Mouse (Mus musculus): ENCODE measurements around the gene Hephl1. TPM values are rescaled to one million over a fixed set of nuclear protein-coding genes. Genes with fewer than 3 reads are reported as not detected.

The Hephl1 gene
- polyA plus RNA-seq, 1 experiment, result not detected

GRCm38 (mm10) chr9:15004298-15004685 is 107.6 kb downstream of the Hephl1 start:
- TF ChIP-seq POLR2A (IDR thresholded peaks at IDR 0.05; ENCODE audit: borderline replicate concordance, insufficient read depth, low read length), result no peak
- TF ChIP-seq CTCF (IDR thresholded peaks at IDR 0.05; ENCODE audit: borderline replicate concordance, insufficient read depth, low read depth, low read length), result no peak
- 62% methylated on average over 9 of the region's 9 CpGs for WGBS
- DNase-seq, result no peak

DNA sequence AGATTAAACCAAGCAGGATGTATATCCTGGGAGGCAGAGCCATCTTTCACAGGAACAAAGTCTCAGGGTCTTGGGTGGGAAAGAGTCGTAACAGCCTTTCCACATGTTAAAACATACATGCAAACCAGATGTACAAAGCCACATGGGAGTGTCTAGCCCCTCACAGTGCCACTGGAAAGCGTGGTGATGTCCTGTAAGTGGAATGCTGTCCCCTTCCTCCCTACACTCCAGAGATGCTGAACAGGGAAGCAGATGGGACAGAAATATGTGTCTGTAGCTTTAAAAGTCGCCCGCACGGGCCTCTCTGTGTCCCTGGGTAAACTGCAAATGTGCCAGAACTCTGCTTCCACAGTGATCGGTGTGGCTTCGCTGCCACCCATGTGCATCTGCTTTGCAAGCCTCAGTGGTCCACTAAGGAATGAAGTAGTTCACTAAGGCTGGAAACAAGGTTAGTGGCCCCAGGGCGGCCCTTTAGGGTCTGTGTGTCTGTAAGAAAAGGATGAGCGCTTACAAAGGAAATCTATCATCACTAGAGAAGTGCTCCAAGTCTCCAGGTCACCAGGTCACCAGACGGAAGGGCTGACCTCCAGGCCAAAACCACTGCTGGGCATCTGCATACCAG is 108.1 kb downstream of the Hephl1 start:
- no peak for DNase-seq
- no peak overlapping the region for H3K4me3 ChIP-seq (replicated peaks; ENCODE audit: insufficient read depth, low read depth, low read length)
- WGBS, result 34% methylated on average over 10 of the region's 10 CpGs
- TF ChIP-seq CTCF (IDR thresholded peaks at IDR 0.05; ENCODE audit: borderline replicate concordance, insufficient read depth, low read depth, low read length) (no peak), POLR2A (IDR thresholded peaks at IDR 0.05; ENCODE audit: borderline replicate concordance, insufficient read depth, low read length) (no peak)
- no peaks in the 10 kb centered on the region for H3K27me3 ChIP-seq (ENCODE audit: control insufficient read depth, insufficient read depth, low read length)
- H3K27ac ChIP-seq (ENCODE audit: insufficient read depth, low read length), result no peak overlapping the region
- no peaks in the 10 kb centered on the region for H3K4me1 ChIP-seq (ENCODE audit: control insufficient read depth, insufficient read depth, low read length)

More at GRCm38 (mm10) chr9:15004298-15004685, 107.6 kb downstream of the Hephl1 start:
- H3K27ac ChIP-seq (ENCODE audit: insufficient read depth, low read length), result no peak overlapping the region
- no peaks in the 10 kb centered on the region for H3K4me1 ChIP-seq (ENCODE audit: control insufficient read depth, insufficient read depth, low read length)
- H3K27me3 ChIP-seq (ENCODE audit: control insufficient read depth, insufficient read depth, low read length), result no peaks in the 10 kb centered on the region
- no peak overlapping the region for H3K4me3 ChIP-seq (replicated peaks; ENCODE audit: insufficient read depth, low read depth, low read length)

GRCm38 (mm10) chr9:15002995-15003613 is 108.8 kb downstream of the Hephl1 start:
- H3K4me1 ChIP-seq (ENCODE audit: control insufficient read depth, insufficient read depth, low read length), result no peaks in the 10 kb centered on the region
- H3K4me3 ChIP-seq (replicated peaks; ENCODE audit: insufficient read depth, low read depth, low read length), result no peak overlapping the region
- H3K27me3 ChIP-seq (ENCODE audit: control insufficient read depth, insufficient read depth, low read length), result no peaks in the 10 kb centered on the region
- WGBS, result 56% methylated on average over 6 of the region's 6 CpGs
- no peak for TF ChIP-seq POLR2A (IDR thresholded peaks at IDR 0.05; ENCODE audit: borderline replicate concordance, insufficient read depth, low read length)
- TF ChIP-seq CTCF (IDR thresholded peaks at IDR 0.05; ENCODE audit: borderline replicate concordance, insufficient read depth, low read depth, low read length), result no peak
- DNase-seq, result no peak
- no peak overlapping the region for H3K27ac ChIP-seq (ENCODE audit: insufficient read depth, low read length)

Other genes starting within 250 kb of the Hephl1 start
- gene Izumo1r, start 208.2 kb downstream of the Hephl1 start, polyA plus RNA-seq (2012; rRNA removed), result not detected in 2 replicates
- 14.1 and 18.5 TPM in 2 replicates for gene Panx1, start 66.6 kb downstream of the Hephl1 start, polyA plus RNA-seq (2012; rRNA removed)
- 9.8 and 12.7 TPM in 2 replicates for gene Vstm5, start 126.9 kb upstream of the Hephl1 start, polyA plus RNA-seq (2012; rRNA removed)
- 38.4 and 40.7 TPM in 2 replicates for gene Med17, start 167.8 kb upstream of the Hephl1 start, polyA plus RNA-seq (2012; rRNA removed)
- 34.9 and 35.7 TPM in 2 replicates for gene Taf1d, start 194.1 kb upstream of the Hephl1 start, polyA plus RNA-seq (2012; rRNA removed)
- gene 4931406C07Rik, start 194.3 kb upstream of the Hephl1 start, polyA plus RNA-seq (2012; rRNA removed), result 18.4 and 20.5 TPM in 2 replicates
- gene Cep295, start 245.7 kb upstream of the Hephl1 start, polyA plus RNA-seq (2012; rRNA removed), result 20.0 and 22.0 TPM in 2 replicates

Data from cerebellum, adult 2 months (tissue).